Mouse (Mus musculus) liver, embryonic 11.5 days (tissue): Measurements from ENCODE around the gene Adarb2. TPM values are rescaled to one million over a fixed set of nuclear protein-coding genes. Genes with fewer than 3 reads are reported as not detected.

Experiments used
- ATAC-seq: fragments of 200-750 bp; cut with Nextera tagmentation; replicated peaks from 2 replicates; pipeline ENCODE4 v1.8.0; 2017; ENCODE audit warnings: moderate number of reproducible peaks, mild to moderate bottlenecking, moderate TSS enrichment, moderate library complexity; ENCODE audit not compliant: low FRiP score
- DNase-seq: peaks from one replicate; pipeline ENCODE4 v3.0.0-alpha.2; 2017; ENCODE audit warnings: low spot score
- H3K27ac ChIP-seq: fragments of 300-500 bp; sonication (generic); 2 replicates; pipeline ENCODE4 v1.5.1; 2014; ENCODE audit warnings: mild to moderate bottlenecking, low read depth, low read length, control low read depth
- H3K27me3 ChIP-seq: fragments of 300-500 bp; sonication (generic); replicated peaks from 2 replicates; pipeline ENCODE4 v1.6.1; 2014; ENCODE audit warnings: low read length, mixed read lengths; ENCODE audit not compliant: control insufficient read depth, insufficient read depth
- H3K36me3 ChIP-seq: fragments of 300-500 bp; sonication (generic); 2 replicates; pipeline ENCODE4 v1.6.1; 2014; ENCODE audit warnings: mild to moderate bottlenecking, low read length, moderate library complexity, mixed read lengths; ENCODE audit not compliant: control insufficient read depth, insufficient read depth
- H3K4me1 ChIP-seq: fragments of 300-500 bp; sonication (generic); replicated peaks from 2 replicates; pipeline ENCODE4 v1.6.1; 2014; ENCODE audit warnings: low read length, mixed read lengths; ENCODE audit not compliant: control insufficient read depth, insufficient read depth
- H3K4me2 ChIP-seq: fragments of 300-500 bp; sonication (generic); 2 replicates; pipeline ENCODE4 v1.6.1; 2014; ENCODE audit warnings: mild to moderate bottlenecking, control low read depth, moderate library complexity
- H3K4me3 ChIP-seq: fragments of 300-500 bp; sonication (generic); 2 replicates; pipeline ENCODE4 v1.5.1; 2014; ENCODE audit warnings: low read depth, low read length, control low read depth
- H3K9ac ChIP-seq: fragments of 300-500 bp; sonication (generic); 2 replicates; pipeline ENCODE4 v1.6.1; 2014; ENCODE audit warnings: low read depth, low read length, control low read depth
- H3K9me3 ChIP-seq: fragments of 300-500 bp; sonication (generic); 2 replicates; pipeline ENCODE4 v1.6.1; 2016; ENCODE audit warnings: low read length, inconsistent platforms, mixed read lengths; ENCODE audit not compliant: control insufficient read depth
- WGBS: fragments of 180-500 bp; shearing (Covaris S2); extraction: QIAGEN DNeasy Blood & Tissue Kit; methylation state at CpG from one replicate; pipeline ENCODE4 v1.1.7; 2014; 5-methylcytosine and 5-hydroxymethylcytosine counted together
- polyA plus RNA-seq: library from polyadenylated mRNA; unstranded; fragments of >200 nt; fragmentation: Nextera tagmentation; extraction: Ambion mirVana; gene quantifications from 2 replicates; pipeline ENCODE4 v1.2.1, GENCODE M21; 2014

Adarb2 gene
- polyA plus RNA-seq, 1 experiment from 2014 or later = 0.60 TPM

GRCm38 (mm10) chr13:8542684-8543083 is 340.0 kb downstream of the Adarb2 start:
- no peaks in the 10 kb centered on the region for H3K27me3 ChIP-seq
- no peak for ATAC-seq
- no peak overlapping the region for H3K9ac ChIP-seq
- DNase-seq = no peak
- no peaks in the 10 kb centered on the region for H3K9me3 ChIP-seq
- H3K4me1 ChIP-seq = no peaks in the 10 kb centered on the region
- 77% methylated on average over 2 of the region's 2 CpGs for WGBS
- H3K4me2 ChIP-seq = no peak overlapping the region
- no peaks in the 10 kb centered on the region for H3K36me3 ChIP-seq
- no peak overlapping the region for H3K4me3 ChIP-seq
- no peak overlapping the region for H3K27ac ChIP-seq

GRCm38 (mm10) chr13:8552242-8552641 is 349.6 kb downstream of the Adarb2 start:
- DNase-seq (no peak), ATAC-seq (no peak)
- Histone ChIP-seq H3K4me3 (no peak overlapping the region), H3K27ac (no peak overlapping the region), H3K9me3 (no peaks in the 10 kb centered on the region), H3K36me3 (no peaks in the 10 kb centered on the region), H3K9ac (no peak overlapping the region), H3K4me2 (no peak overlapping the region), H3K27me3 (no peaks in the 10 kb centered on the region), H3K4me1 (no peaks in the 10 kb centered on the region)
- 71% methylated on average over 2 of the region's 2 CpGs for WGBS

- Histone ChIP-seq H3K9ac (no peak overlapping the region), H3K36me3 (no peaks in the 10 kb centered on the region), H3K4me2 (no peak overlapping the region), H3K9me3 (no peaks in the 10 kb centered on the region), H3K4me3 (no peak overlapping the region), H3K4me1 (no peaks in the 10 kb centered on the region), H3K27me3 (no peaks in the 10 kb centered on the region), H3K27ac (no peak overlapping the region)
- no peak for DNase-seq
- 73% methylated on average over 4 of the region's 4 CpGs for WGBS
- no peak for ATAC-seq
These were observed 355.1 kb downstream of the Adarb2 start for GRCm38 (mm10) chr13:8557784-8558183.

- ATAC-seq = no peak
- Histone ChIP-seq H3K9me3 (no peaks in the 10 kb centered on the region), H3K4me1 (no peaks in the 10 kb centered on the region), H3K27me3 (no peaks in the 10 kb centered on the region), H3K27ac (no peak overlapping the region), H3K4me3 (no peak overlapping the region), H3K36me3 (no peaks in the 10 kb centered on the region), H3K4me2 (no peak overlapping the region), H3K9ac (no peak overlapping the region)
- DNase-seq = no peak
These were observed 357.8 kb downstream of the Adarb2 start for GRCm38 (mm10) chr13:8560485-8560884.

GRCm38 (mm10) chr13:8563161-8563560 is 360.5 kb downstream of the Adarb2 start:
- ATAC-seq (no peak), DNase-seq (no peak)
- no peaks in the 10 kb centered on the region for H3K4me1 ChIP-seq
- H3K9me3 ChIP-seq = no peaks in the 10 kb centered on the region
- H3K27me3 ChIP-seq = no peaks in the 10 kb centered on the region
- no peak overlapping the region for H3K27ac ChIP-seq
- H3K4me3 ChIP-seq = no peak overlapping the region
- H3K4me2 ChIP-seq = no peak overlapping the region
- WGBS = 83% methylated on average over 7 of the region's 7 CpGs
- H3K36me3 ChIP-seq = no peaks in the 10 kb centered on the region
- H3K9ac ChIP-seq = no peak overlapping the region

GRCm38 (mm10) chr13:8567111-8568026 is 364.7 kb downstream of the Adarb2 start:
- no peak overlapping the region for H3K27ac ChIP-seq
- no peaks in the 10 kb centered on the region for H3K4me1 ChIP-seq
- DNase-seq (no peak), ATAC-seq (no peak)
- H3K9me3 ChIP-seq = no peaks in the 10 kb centered on the region
- no peaks in the 10 kb centered on the region for H3K27me3 ChIP-seq
- no peak overlapping the region for H3K4me2 ChIP-seq
- WGBS = 76% methylated on average over 15 of the region's 15 CpGs
- no peak overlapping the region for H3K4me3 ChIP-seq
- H3K36me3 ChIP-seq = no peaks in the 10 kb centered on the region
- no peak overlapping the region for H3K9ac ChIP-seq

GRCm38 (mm10) chr13:8570269-8570668 is 367.6 kb downstream of the Adarb2 start:
- Histone ChIP-seq H3K9me3 (no peaks in the 10 kb centered on the region), H3K4me3 (no peak overlapping the region), H3K4me1 (no peaks in the 10 kb centered on the region), H3K36me3 (no peaks in the 10 kb centered on the region), H3K4me2 (no peak overlapping the region), H3K9ac (no peak overlapping the region), H3K27me3 (no peaks in the 10 kb centered on the region), H3K27ac (no peak overlapping the region)
- DNase-seq (no peak), ATAC-seq (no peak)
- 89% methylated on average over 13 of the region's 13 CpGs for WGBS

GRCm38 (mm10) chr13:8573908-8574307 is 371.2 kb downstream of the Adarb2 start:
- Histone ChIP-seq H3K4me1 (no peaks in the 10 kb centered on the region), H3K4me2 (no peak overlapping the region), H3K9me3 (0 out of 2 replicates have a peak, but pooled peaks cover 3% of the 10 kb centered on the region), H3K27me3 (no peaks in the 10 kb centered on the region), H3K27ac (no peak overlapping the region), H3K36me3 (no peaks in the 10 kb centered on the region), H3K4me3 (no peak overlapping the region), H3K9ac (no peak overlapping the region)
- ATAC-seq = no peak
- no peak for DNase-seq
- 78% methylated on average over 12 of the region's 12 CpGs for WGBS
